Mouse (Mus musculus) kidney, postnatal 14 days (tissue): Measurements from ENCODE around the gene Hdgfl2.

ENCODE experiments used
- DNase-seq: peaks from one replicate; pipeline ENCODE4 v3.0.0; 2022; ENCODE audit warnings: mixed read lengths

Hdgfl2 gene

GRCm38 (mm10) chr17:56106981-56107380 lies 27.5 kb downstream of the Hdgfl2 start:
- no peak for DNase-seq

- no peak for DNase-seq
Observed at GRCm38 (mm10) chr17:56107736-56108135, 28.3 kb downstream of the Hdgfl2 start.

- no peak for DNase-seq
Observed at GRCm38 (mm10) chr17:56108334-56109044, 29.1 kb downstream of the Hdgfl2 start.

- DNase-seq: no peak
Observed at GRCm38 (mm10) chr17:56109219-56110051, 30.0 kb downstream of the Hdgfl2 start, which contains the start of gene Plin4. TSS of gene Plin4 (minus strand) at chr17:56109803.

GRCm38 (mm10) chr17:56110571-56110970 lies 31.1 kb downstream of the Hdgfl2 start:
- no peak for DNase-seq

- no peak for DNase-seq
Observed at GRCm38 (mm10) chr17:56111021-56111420, 31.6 kb downstream of the Hdgfl2 start.

GRCm38 (mm10) chr17:56111864-56112263 lies 32.4 kb downstream of the Hdgfl2 start:
- DNase-seq: peak; percentile 69

GRCm38 (mm10) chr17:56112743-56113142 lies 33.3 kb downstream of the Hdgfl2 start:
- DNase-seq: no peak

- no peak for DNase-seq
Observed at GRCm38 (mm10) chr17:56116193-56116592, 36.8 kb downstream of the Hdgfl2 start.

GRCm38 (mm10) chr17:56117251-56117710 lies 37.8 kb downstream of the Hdgfl2 start, which contains the start of gene Plin5:
TSS of gene Plin5 (minus strand) at chr17:56117596.
- peak; percentile 84 for DNase-seq

GRCm38 (mm10) chr17:56119431-56119830 lies 40.0 kb downstream of the Hdgfl2 start:
- no peak for DNase-seq

GRCm38 (mm10) chr17:56119981-56120880 lies 40.8 kb downstream of the Hdgfl2 start:
- DNase-seq: peak; percentile 84

- no peak for DNase-seq
Observed at GRCm38 (mm10) chr17:56121826-56122225, 42.4 kb downstream of the Hdgfl2 start, which contains the start of gene Lrg1. TSS of gene Lrg1 (minus strand) at chr17:56122001.

GRCm38 (mm10) chr17:56123161-56123560 lies 43.7 kb downstream of the Hdgfl2 start:
- DNase-seq: no peak

GRCm38 (mm10) chr17:56123681-56124340 lies 44.4 kb downstream of the Hdgfl2 start:
- DNase-seq: no peak

GRCm38 (mm10) chr17:56124377-56125275 lies 45.2 kb downstream of the Hdgfl2 start:
- DNase-seq: peak; percentile 55

- DNase-seq: no peak
Observed at GRCm38 (mm10) chr17:56125276-56125630, 45.8 kb downstream of the Hdgfl2 start.

GRCm38 (mm10) chr17:56126175-56126574 lies 46.7 kb downstream of the Hdgfl2 start:
- DNase-seq: no peak

GRCm38 (mm10) chr17:56128246-56128645 lies 48.8 kb downstream of the Hdgfl2 start:
- DNase-seq: no peak

- DNase-seq: no peak
Observed at GRCm38 (mm10) chr17:56131136-56131535, 51.7 kb downstream of the Hdgfl2 start.

GRCm38 (mm10) chr17:56131814-56132213 lies 52.4 kb downstream of the Hdgfl2 start:
- peak; percentile 72 for DNase-seq
